Mouse (Mus musculus) forebrain, postnatal 0 days (tissue): ENCODE data around the gene Top1. TPM values are rescaled to one million over a fixed set of nuclear protein-coding genes. Genes with fewer than 3 reads are reported as not detected.

Experiments
- ATAC-seq: fragments of 200-750 bp; cut with Nextera tagmentation; 2 replicates; pipeline ENCODE4 v1.8.0; 2017; ENCODE audit warnings: mild to moderate bottlenecking, moderate library complexity
- DNase-seq: peaks from one replicate; pipeline ENCODE4 v3.0.0-alpha.2; 2015
- H3K27ac ChIP-seq: fragments of 300-500 bp; sonication (generic); 2 replicates; pipeline ENCODE4 v1.5.1; 2014; ENCODE audit warnings: low read depth, mild to moderate bottlenecking, antibody characterized with exemption, low read length, moderate library complexity, mixed read lengths
- H3K27me3 ChIP-seq: fragments of 300-500 bp; sonication (generic); 2 replicates; pipeline ENCODE4 v1.6.1; 2014; ENCODE audit warnings: mild to moderate bottlenecking, low read length, mixed read lengths; ENCODE audit not compliant: insufficient read depth
- H3K36me3 ChIP-seq: fragments of 300-500 bp; sonication (generic); 2 replicates; pipeline ENCODE4 v1.6.1; 2014; ENCODE audit warnings: mild to moderate bottlenecking, moderate library complexity; ENCODE audit not compliant: insufficient read depth
- H3K4me1 ChIP-seq: fragments of 300-500 bp; sonication (generic); 2 replicates; pipeline ENCODE4 v1.6.1; 2014; ENCODE audit warnings: antibody characterized with exemption; ENCODE audit not compliant: insufficient read depth
- H3K4me2 ChIP-seq: fragments of 300-500 bp; sonication (generic); 2 replicates; pipeline ENCODE4 v1.6.1; 2014; ENCODE audit warnings: low read depth, mild to moderate bottlenecking, moderate library complexity
- H3K4me3 ChIP-seq: fragments of 300-500 bp; sonication (generic); 2 replicates; pipeline ENCODE4 v1.5.1; 2014; ENCODE audit warnings: low read depth, low read length, mixed read lengths
- H3K9ac ChIP-seq: fragments of 300-500 bp; sonication (generic); 2 replicates; pipeline ENCODE4 v1.6.1; 2014; ENCODE audit warnings: mild to moderate bottlenecking
- H3K9me3 ChIP-seq: fragments of 300-500 bp; sonication (generic); 2 replicates; pipeline ENCODE4 v1.6.1; 2016; ENCODE audit warnings: low read length
- CTCF ChIP-seq: sonication (generic); IDR thresholded peaks from 2 replicates; pipeline ENCODE4 v1.5.1; 2016; ENCODE audit warnings: antibody characterized with exemption, control low read depth, low read depth
- WGBS: fragments of 180-500 bp; shearing (Covaris S2); extraction: QIAGEN DNeasy Blood & Tissue Kit; methylation state at CpG from one replicate; pipeline ENCODE4 v1.1.7; 2014; 5-methylcytosine and 5-hydroxymethylcytosine counted together
- polyA plus RNA-seq: library from polyadenylated mRNA; unstranded; fragments of >200 nt; fragmentation: Nextera tagmentation; extraction: Ambion mirVana; gene quantifications from 2 replicates; pipeline ENCODE4 v1.2.1, GENCODE M21; 2015
- total RNA-seq: library from RNA; depleted of rRNA; stranded (reverse); fragments of >200 nt; gene quantifications from 2 replicates; pipeline ENCODE4 v1.2.3, GENCODE M21; 2014

Top1 gene
- total and polyA plus RNA-seq, 2 experiments from 2014 or later, result 46.1 to 56.7 TPM

- Histone ChIP-seq H3K4me2 (no peak overlapping the region), H3K36me3 (no peaks in the 10 kb centered on the region), H3K9me3 (no peaks in the 10 kb centered on the region), H3K9ac (no peak overlapping the region), H3K4me1 (0 out of 2 replicates have a peak, but pooled peaks cover 9% of the 10 kb centered on the region), H3K4me3 (no peak overlapping the region), H3K27me3 (no peaks in the 10 kb centered on the region), H3K27ac (no peak overlapping the region)
- DNase-seq (no peak), ATAC-seq (no peak)
- WGBS, result 83% methylated on average over 3 of the region's 3 CpGs
- TF ChIP-seq CTCF, result no peak
Observed at GRCm38 (mm10) chr2:160622646-160623045, 23.0 kb upstream of the Top1 start.

- no peak for ATAC-seq
- Histone ChIP-seq H3K4me3 (no peak overlapping the region), H3K36me3 (no peaks in the 10 kb centered on the region), H3K9ac (no peak overlapping the region), H3K9me3 (no peaks in the 10 kb centered on the region), H3K4me2 (no peak overlapping the region), H3K27me3 (no peaks in the 10 kb centered on the region), H3K4me1 (0 out of 2 replicates have a peak, but pooled peaks cover 9% of the 10 kb centered on the region), H3K27ac (no peak overlapping the region)
- 83% methylated on average over 3 of the region's 3 CpGs for WGBS
- DNase-seq, result no peak
- TF ChIP-seq CTCF, result no peak
Observed at GRCm38 (mm10) chr2:160623745-160624144, 21.9 kb upstream of the Top1 start.

- Histone ChIP-seq H3K9ac (no peak overlapping the region), H3K36me3 (no peaks in the 10 kb centered on the region), H3K27ac (no peak overlapping the region), H3K4me1 (no peaks in the 10 kb centered on the region), H3K27me3 (no peaks in the 10 kb centered on the region), H3K9me3 (no peaks in the 10 kb centered on the region), H3K4me3 (no peak overlapping the region), H3K4me2 (no peak overlapping the region)
- no peak for DNase-seq
- no peak for ATAC-seq
- 95% methylated on average over 11 of the region's 11 CpGs for WGBS
- TF ChIP-seq CTCF, result no peak
Observed at GRCm38 (mm10) chr2:160627207-160628025, 18.3 kb upstream of the Top1 start.

DNA sequence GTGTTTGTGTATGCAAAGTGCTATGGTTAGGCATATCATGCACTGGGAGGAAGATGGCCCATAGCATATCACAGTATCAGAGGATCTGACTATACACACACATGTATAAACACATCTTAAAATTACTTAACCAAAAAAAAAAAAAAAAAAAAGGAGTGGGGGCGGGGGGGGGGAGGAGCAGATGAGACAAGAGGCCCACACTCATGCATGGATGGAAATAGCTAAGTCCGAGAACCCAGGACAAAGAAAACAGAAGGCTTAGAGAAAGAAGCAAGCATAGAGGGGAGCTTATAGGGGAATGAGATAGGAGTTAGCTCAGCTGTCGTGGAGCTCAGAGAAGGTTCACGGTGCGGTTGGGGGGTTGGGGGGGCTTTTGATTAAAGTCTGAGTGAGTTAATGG, 17.6 kb upstream of the Top1 start:
- Histone ChIP-seq H3K4me3 (no peak overlapping the region), H3K4me2 (no peak overlapping the region), H3K4me1 (no peaks in the 10 kb centered on the region), H3K9me3 (no peaks in the 10 kb centered on the region), H3K9ac (no peak overlapping the region), H3K36me3 (no peaks in the 10 kb centered on the region), H3K27me3 (no peaks in the 10 kb centered on the region), H3K27ac (no peak overlapping the region)
- ATAC-seq, result no peak
- no peak for TF ChIP-seq CTCF
- 64% methylated on average over 5 of the region's 5 CpGs for WGBS
- DNase-seq, result no peak

GRCm38 (mm10) chr2:160628666-160629527, 16.8 kb upstream of the Top1 start:
- Histone ChIP-seq H3K9ac (no peak overlapping the region), H3K27ac (no peak overlapping the region), H3K36me3 (no peaks in the 10 kb centered on the region), H3K4me3 (no peak overlapping the region), H3K4me2 (no peak overlapping the region), H3K27me3 (no peaks in the 10 kb centered on the region), H3K9me3 (no peaks in the 10 kb centered on the region), H3K4me1 (no peaks in the 10 kb centered on the region)
- TF ChIP-seq CTCF, result no peak
- WGBS, result 94% methylated on average over 12 of the region's 12 CpGs
- ATAC-seq, result no peak
- no peak for DNase-seq

DNA sequence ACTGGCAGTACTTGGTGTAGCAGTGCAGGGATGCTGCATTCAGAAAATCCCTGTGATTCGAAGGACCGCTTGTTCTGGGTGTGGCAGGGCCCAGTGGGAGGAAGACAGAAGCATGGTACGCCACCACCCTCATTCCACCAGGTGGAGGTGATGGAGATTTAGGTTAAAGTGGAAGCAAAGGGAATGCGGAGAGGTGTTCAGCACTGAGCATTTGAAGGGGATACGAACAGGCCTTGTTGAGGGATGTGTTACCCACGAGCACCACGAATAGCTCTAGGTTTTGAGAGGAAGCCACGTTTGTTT, 16.2 kb upstream of the Top1 start:
- no peak overlapping the region for H3K27ac ChIP-seq
- no peaks in the 10 kb centered on the region for H3K4me1 ChIP-seq
- no peak overlapping the region for H3K4me3 ChIP-seq
- H3K4me2 ChIP-seq, result no peak overlapping the region
- H3K9ac ChIP-seq, result no peak overlapping the region
- no peaks in the 10 kb centered on the region for H3K9me3 ChIP-seq
- no peak for DNase-seq
- WGBS, result 89% methylated on average over 8 of the region's 8 CpGs
- no peak for TF ChIP-seq CTCF
- no peaks in the 10 kb centered on the region for H3K27me3 ChIP-seq
- no peak for ATAC-seq
- no peaks in the 10 kb centered on the region for H3K36me3 ChIP-seq
